Mouse (Mus musculus): ENCODE data around the gene Ccdc78. TPM values are rescaled to one million over a fixed set of nuclear protein-coding genes. Genes with fewer than 3 reads are reported as not detected.
"Not testable (repeated sequence)": the region's sequence is repeated elsewhere in the genome, so short reads cannot be mapped to it uniquely, and the experiment has no call there.

Ccdc78 gene
- polyA plus RNA-seq, 1 experiment from 2014 or later: 0.44 TPM

DNA sequence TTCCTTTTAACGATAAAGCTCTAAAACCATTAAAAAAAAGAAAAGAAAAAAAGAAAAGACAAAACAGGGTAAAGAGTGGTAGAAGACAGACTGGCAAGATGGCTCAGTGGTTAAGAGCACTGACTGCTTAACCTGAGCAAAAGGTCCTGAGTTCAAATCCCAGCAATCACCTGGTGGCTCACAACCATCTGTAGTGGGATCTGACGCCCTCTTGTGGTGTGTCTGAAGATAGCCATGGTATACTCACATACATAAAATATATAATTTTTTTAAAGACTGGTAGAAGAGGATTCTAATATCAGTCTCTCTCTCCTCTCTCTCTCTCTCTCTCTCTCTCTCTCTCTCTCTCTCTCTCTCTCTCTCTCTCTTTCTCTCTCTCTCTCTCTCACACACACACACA is 21.1 kb downstream of the Ccdc78 start:
- DNase-seq (ENCODE audit: low spot score); H3K36me3 ChIP-seq; H3K9me3 ChIP-seq (replicated peaks); H3K4me3 ChIP-seq; H3K27ac ChIP-seq: not testable (repeated sequence)
- peaks cover 30% of the 10 kb centered on the region for H3K4me1 ChIP-seq
- 48% methylated on average over 2 of the region's 2 CpGs for WGBS
- peaks cover 74% of the 10 kb centered on the region for H3K27me3 ChIP-seq (ENCODE audit: low read depth, poor library complexity, severe bottlenecking)

DNA sequence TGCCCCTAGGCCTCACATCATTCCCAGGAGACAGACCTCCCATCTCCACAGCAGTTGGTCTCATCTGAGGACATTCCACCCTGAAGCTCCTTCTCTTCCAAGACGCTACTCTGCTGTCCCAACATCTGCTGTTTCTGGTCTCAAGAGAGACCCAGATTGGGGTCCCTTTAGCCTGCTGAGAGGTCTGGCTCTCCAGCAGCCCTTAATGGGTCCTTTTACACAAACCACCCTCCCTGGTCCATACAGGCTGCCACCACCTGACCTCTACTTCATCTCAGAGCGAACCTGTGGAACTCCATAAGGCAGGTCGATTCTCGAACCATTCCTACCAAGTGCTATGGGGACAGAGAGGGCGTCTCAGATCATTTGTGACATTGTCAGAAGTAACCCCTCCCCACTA is 21.6 kb downstream of the Ccdc78 start:
- no peaks in the 10 kb centered on the region for H3K9me3 ChIP-seq (replicated peaks)
- peaks cover 25% of the 10 kb centered on the region for H3K4me1 ChIP-seq
- no peak for DNase-seq (ENCODE audit: low spot score)
- peak overlapping the region; percentile 77 for H3K4me3 ChIP-seq
- 48% methylated on average over 5 of the region's 5 CpGs for WGBS
- peaks cover 74% of the 10 kb centered on the region for H3K27me3 ChIP-seq (ENCODE audit: low read depth, poor library complexity, severe bottlenecking)
- H3K27ac ChIP-seq: peak overlapping the region; percentile 70; the same call in 1 of the 2 replicates
- no peaks in the 10 kb centered on the region for H3K36me3 ChIP-seq

DNA sequence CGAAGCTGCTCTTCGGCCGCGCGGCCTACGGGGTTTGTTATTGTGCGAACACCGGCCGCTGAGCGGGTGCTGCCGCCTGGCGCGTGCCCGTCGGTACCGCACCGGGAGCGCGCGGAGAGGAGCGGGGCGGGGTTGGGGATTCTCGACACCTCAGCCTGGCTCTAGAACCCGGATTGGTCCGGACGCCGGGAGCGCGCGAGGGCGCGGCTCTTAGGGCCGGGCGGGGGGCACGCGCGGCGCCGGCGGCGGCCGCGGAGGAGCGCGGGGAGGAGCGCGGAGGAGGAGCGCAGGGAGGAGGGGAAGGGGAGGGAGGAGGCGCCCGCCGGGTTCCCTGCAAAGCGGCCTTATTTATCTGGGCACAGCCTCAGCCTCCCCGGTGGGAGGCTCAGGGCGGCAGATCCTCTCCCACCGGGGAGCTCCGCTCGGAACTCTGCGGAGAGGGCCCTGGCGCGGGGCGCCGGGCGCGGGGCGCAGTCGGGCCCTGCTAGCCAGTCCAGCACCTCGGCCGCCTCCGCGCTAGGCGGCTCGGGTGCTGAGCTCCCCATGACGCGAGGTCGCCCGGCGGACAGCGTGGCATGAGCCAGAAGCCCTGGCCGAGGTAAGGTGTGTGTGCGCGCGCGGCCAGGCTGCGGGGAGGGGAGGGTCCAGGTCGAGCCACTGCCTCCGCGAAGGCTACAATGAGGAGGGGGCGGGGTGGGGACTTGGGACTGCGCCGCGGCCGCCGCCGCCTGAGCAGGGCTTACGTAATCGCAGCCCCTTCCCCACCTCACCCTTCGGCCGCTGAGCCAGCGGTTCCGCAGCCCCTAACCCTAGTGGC is 22.6 kb downstream of the Ccdc78 start, which contains the start of gene Fbxl16:
TSS of gene Fbxl16 (plus strand) at position 297 of the 817 bp plus-strand sequence.
- peak within 1 kb of the TSS; percentile 70 for H3K27ac ChIP-seq

GRCm38 (mm10) chr17:25809606-25810340 is 23.4 kb downstream of the Ccdc78 start:
- DNase-seq (ENCODE audit: low spot score): no peak
- Histone ChIP-seq H3K4me3 (peak overlapping the region; percentile 77), H3K36me3 (no peaks in the 10 kb centered on the region), H3K27me3 (ENCODE audit: low read depth, poor library complexity, severe bottlenecking) (peaks cover 76% of the 10 kb centered on the region), H3K27ac (peak overlapping the region; percentile 70), H3K4me1 (peaks cover 26% of the 10 kb centered on the region), H3K9me3 (replicated peaks) (no peaks in the 10 kb centered on the region)
- 10% methylated on average over 25 of the region's 25 CpGs for WGBS

More for the DNA sequence above, 22.6 kb downstream of the Ccdc78 start, which contains the start of gene Fbxl16:
- WGBS: under 1% methylated on average over 93 of the region's 100 CpGs
- peak within 1 kb of the TSS; percentile 77 for H3K4me3 ChIP-seq
- peaks cover 26% of the 10 kb centered on the region for H3K4me1 ChIP-seq
- H3K9me3 ChIP-seq (replicated peaks): no peaks in the 10 kb centered on the region
- DNase-seq (ENCODE audit: low spot score): peak; percentile 78
- H3K27me3 ChIP-seq (ENCODE audit: low read depth, poor library complexity, severe bottlenecking): peaks cover 72% of the 10 kb centered on the region
- no peaks in the 10 kb centered on the region for H3K36me3 ChIP-seq

GRCm38 (mm10) chr17:25810890-25811289 is 24.5 kb downstream of the Ccdc78 start:
- no peaks in the 10 kb centered on the region for H3K36me3 ChIP-seq
- DNase-seq (ENCODE audit: low spot score): no peak
- no peak overlapping the region for H3K27ac ChIP-seq
- H3K4me1 ChIP-seq: peaks cover 26% of the 10 kb centered on the region
- peaks cover 83% of the 10 kb centered on the region for H3K27me3 ChIP-seq (ENCODE audit: low read depth, poor library complexity, severe bottlenecking)
- no peaks in the 10 kb centered on the region for H3K9me3 ChIP-seq (replicated peaks)
- 72% methylated on average over 4 of the region's 4 CpGs for WGBS
- H3K4me3 ChIP-seq: no peak overlapping the region

- H3K27me3 ChIP-seq (ENCODE audit: low read depth, poor library complexity, severe bottlenecking): peaks cover 93% of the 10 kb centered on the region
- H3K27ac ChIP-seq: no peak overlapping the region
- peak; percentile 97 for DNase-seq (ENCODE audit: low spot score)
- H3K9me3 ChIP-seq (replicated peaks): no peaks in the 10 kb centered on the region
- peaks cover 23% of the 10 kb centered on the region for H3K4me1 ChIP-seq
- no peaks in the 10 kb centered on the region for H3K36me3 ChIP-seq
- no peak overlapping the region for H3K4me3 ChIP-seq
- under 1% methylated on average over 20 of the region's 20 CpGs for WGBS
Measured at GRCm38 (mm10) chr17:25813471-25813870, 27.1 kb downstream of the Ccdc78 start.

DNA sequence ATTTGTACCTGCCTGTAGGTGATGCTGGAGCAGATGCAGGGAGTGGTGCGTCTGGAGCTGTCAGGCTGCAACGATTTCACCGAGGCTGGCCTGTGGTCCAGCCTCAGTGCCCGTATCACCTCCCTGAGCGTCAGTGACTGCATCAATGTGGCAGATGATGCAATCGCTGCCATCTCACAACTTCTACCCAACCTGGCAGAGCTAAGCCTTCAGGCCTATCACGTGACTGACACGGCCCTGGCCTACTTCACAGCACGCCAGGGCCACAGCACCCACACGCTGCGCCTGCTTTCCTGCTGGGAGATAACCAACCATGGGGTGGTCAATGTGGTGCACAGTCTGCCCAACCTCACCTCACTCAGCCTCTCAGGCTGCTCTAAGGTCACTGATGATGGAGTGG is 31.3 kb downstream of the Ccdc78 start:
- Histone ChIP-seq H3K27me3 (ENCODE audit: low read depth, poor library complexity, severe bottlenecking) (peaks cover 92% of the 10 kb centered on the region), H3K4me3 (no peak overlapping the region), H3K27ac (no peak overlapping the region), H3K36me3 (no peaks in the 10 kb centered on the region), H3K9me3 (replicated peaks) (no peaks in the 10 kb centered on the region), H3K4me1 (peaks cover 16% of the 10 kb centered on the region)
- 83% methylated on average over 11 of the region's 11 CpGs for WGBS
- no peak for DNase-seq (ENCODE audit: low spot score)

- DNase-seq (ENCODE audit: low spot score): no peak
- H3K36me3 ChIP-seq: no peaks in the 10 kb centered on the region
- peaks cover 20% of the 10 kb centered on the region for H3K4me1 ChIP-seq
- H3K27ac ChIP-seq: 0 out of 2 replicates have a peak overlapping the region, but pooled peaks have one; percentile 19
- peaks cover 81% of the 10 kb centered on the region for H3K27me3 ChIP-seq (ENCODE audit: low read depth, poor library complexity, severe bottlenecking)
- no peaks in the 10 kb centered on the region for H3K9me3 ChIP-seq (replicated peaks)
- peak overlapping the region; percentile 32 for H3K4me3 ChIP-seq
- 6% methylated on average over 46 of the region's 46 CpGs for WGBS
Measured at GRCm38 (mm10) chr17:25818851-25819780, 32.7 kb downstream of the Ccdc78 start.

DNA sequence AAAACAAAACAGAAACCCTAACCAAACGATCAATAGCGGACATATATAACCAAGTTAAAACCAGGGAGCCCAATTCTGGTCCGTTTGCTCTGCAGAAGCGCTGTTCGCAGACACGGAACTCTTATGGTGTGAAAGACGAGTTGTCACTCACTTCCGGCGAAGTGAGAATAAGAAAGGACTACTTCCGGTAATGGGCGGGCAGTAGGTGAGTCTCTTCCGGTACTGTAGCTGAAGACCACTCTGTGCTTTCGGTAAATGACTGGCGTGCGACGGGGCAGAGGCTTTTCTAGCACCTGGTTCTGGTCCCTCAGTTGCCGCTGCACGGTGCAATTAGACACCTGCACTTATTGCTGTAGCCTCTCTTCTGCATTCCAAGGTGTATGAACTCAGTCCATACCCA is 37.1 kb downstream of the Ccdc78 start, which contains the start of gene Wdr24:
TSS of gene Wdr24 (plus strand) at position 176 of the 400 bp plus-strand sequence.
- no peaks in the 10 kb centered on the region for H3K9me3 ChIP-seq (replicated peaks)
- peaks cover 31% of the 10 kb centered on the region for H3K36me3 ChIP-seq
- DNase-seq (ENCODE audit: low spot score): peak; percentile 79
- H3K27ac ChIP-seq: peak within 1 kb of the TSS; percentile 83
- WGBS: under 1% methylated on average over 18 of the region's 18 CpGs
- peaks cover 42% of the 10 kb centered on the region for H3K27me3 ChIP-seq (ENCODE audit: low read depth, poor library complexity, severe bottlenecking)
- peak within 1 kb of the TSS; percentile 74 for H3K4me3 ChIP-seq
- H3K4me1 ChIP-seq: peaks cover 60% of the 10 kb centered on the region

DNA sequence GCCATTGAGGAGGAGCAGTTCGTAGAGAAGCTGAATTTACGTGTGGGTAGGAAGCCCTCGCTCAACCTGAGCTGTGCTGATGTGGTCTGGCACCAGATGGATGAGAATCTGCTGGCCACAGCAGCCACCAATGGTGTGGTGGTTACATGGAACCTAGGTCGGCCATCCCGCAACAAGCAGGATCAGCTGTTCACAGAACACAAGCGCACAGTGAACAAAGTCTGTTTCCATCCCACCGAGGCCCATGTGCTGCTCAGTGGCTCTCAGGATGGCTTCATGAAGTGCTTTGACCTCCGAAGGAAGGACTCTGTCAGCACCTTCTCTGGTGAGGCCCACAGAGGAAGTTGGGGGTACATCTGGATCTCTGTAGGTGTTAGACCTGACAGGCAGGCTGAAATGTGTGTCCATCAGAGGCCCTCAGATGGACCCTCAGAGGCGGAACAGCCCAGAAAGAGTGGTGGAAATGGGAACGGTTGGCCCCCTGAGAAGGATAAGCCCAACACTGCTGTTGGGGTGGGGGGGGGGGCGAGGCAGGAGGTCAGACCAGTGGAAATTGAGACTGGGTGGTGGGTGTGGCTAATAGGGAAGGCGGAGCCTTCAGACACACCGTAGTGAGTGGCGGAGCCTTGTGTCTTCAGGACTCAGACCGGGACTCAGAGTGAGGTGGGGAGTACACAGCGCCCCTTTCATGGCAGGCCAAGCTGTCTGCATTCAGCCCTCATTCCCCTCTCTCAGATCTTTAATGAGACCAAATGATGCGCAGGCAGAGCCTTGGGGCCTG is 38.2 kb downstream of the Ccdc78 start:
- Histone ChIP-seq H3K27ac (no peak overlapping the region), H3K9me3 (replicated peaks) (no peaks in the 10 kb centered on the region), H3K36me3 (peaks cover 34% of the 10 kb centered on the region), H3K4me1 (peaks cover 65% of the 10 kb centered on the region), H3K4me3 (peak overlapping the region; percentile 74), H3K27me3 (ENCODE audit: low read depth, poor library complexity, severe bottlenecking) (peaks cover 31% of the 10 kb centered on the region)
- no peak for DNase-seq (ENCODE audit: low spot score)
- 74% methylated on average over 17 of the region's 17 CpGs for WGBS

DNA sequence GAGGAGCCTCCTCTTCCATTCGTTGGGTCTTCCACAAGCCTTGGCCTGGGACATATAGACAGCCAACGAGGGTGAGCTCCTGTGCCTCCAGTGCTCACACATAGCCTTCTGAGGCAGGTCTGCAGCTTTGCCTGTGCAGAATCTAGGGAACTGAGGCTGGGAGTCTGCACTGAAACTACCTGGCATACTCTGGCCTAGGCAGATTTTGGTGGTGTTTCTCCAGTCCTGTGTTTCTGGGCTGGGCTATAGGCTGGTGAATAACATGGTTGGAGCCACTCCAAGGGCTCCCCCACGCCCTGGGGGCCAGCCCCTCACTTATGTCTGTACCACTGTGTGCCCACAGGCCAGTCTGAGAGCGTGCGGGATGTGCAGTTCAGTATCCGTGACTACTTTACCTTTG is 38.9 kb downstream of the Ccdc78 start:
- no peak for DNase-seq (ENCODE audit: low spot score)
- Histone ChIP-seq H3K27ac (no peak overlapping the region), H3K4me1 (peaks cover 67% of the 10 kb centered on the region), H3K9me3 (replicated peaks) (no peaks in the 10 kb centered on the region), H3K4me3 (peak overlapping the region; percentile 74), H3K36me3 (peaks cover 42% of the 10 kb centered on the region), H3K27me3 (ENCODE audit: low read depth, poor library complexity, severe bottlenecking) (peaks cover 23% of the 10 kb centered on the region)
- 91% methylated on average over 6 of the region's 6 CpGs for WGBS
